ENCODE assay signal across 32 mouse cellular contexts in the genomic region with DNA sequence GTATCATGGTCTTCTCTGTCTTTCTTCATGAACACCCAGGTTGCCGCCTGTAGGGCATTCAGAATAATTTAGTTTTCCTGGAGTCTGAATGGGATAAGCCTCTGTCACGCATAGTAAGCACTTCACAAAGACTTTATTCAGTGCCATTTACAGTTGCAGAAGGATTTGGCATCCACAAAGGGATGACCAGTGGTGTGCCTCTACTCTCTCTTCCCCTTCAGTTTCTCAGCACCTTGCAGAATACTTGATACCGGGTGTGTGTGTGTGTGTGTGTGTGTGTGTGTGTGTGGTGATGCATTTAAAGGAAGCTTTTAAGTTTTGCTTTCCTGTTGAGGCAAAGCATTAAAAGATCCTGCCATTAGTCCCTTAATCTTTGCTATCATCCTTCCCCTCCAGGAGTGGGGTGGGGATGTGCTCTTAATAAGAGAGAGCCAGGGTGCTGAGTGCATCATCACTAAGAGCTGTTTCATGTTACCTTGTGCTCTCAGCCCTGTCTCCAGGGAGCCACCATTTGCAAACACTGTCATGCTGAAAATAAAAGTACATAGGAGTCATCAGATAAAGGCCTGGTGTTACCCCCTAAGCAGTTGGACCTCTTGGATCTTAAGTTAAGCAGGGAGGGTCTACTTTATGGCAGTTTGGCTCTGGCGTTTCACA.
DNase-seq lines count a peak whose midpoint lies in the region; ATAC-seq and TF ChIP-seq lines count a peak whose summit lies in the region.
"Had no signal": no experiment of that assay in that cellular context is flagged by ENCODE, and none has a peak within 500 bp of the region (broad histone marks: within the 10 kb centered on the region; RNA-seq: fewer than 3 reads in every experiment).

No protein-coding gene starts in this region.

- no peak for TF ChIP-seq CTCF in heart, postnatal 0 days (IDR thresholded peaks at IDR 0.05; ENCODE audit: low read depth)

- no peak for TF ChIP-seq EP300 in heart, postnatal 0 days (IDR thresholded peaks at IDR 0.05; ENCODE audit: low read depth)

- ATAC-seq in heart, postnatal 0 days (ENCODE audit: insufficient read depth, low read depth), result no peak
- 0 out of 2 replicates have a peak, but pooled peaks have one; percentile 47 for ATAC-seq in midbrain, embryonic 12.5 days (ENCODE audit: low FRiP score, low read depth)
- ATAC-seq in midbrain, embryonic 16.5 days, result no peak
- peak; percentile 42 for ATAC-seq in midbrain, embryonic 15.5 days (replicated peaks)
- no peak for ATAC-seq in liver, embryonic 11.5 days (replicated peaks; ENCODE audit: low FRiP score)
- no peak for ATAC-seq in forebrain, embryonic 13.5 days
- ATAC-seq: activated CD4-positive, CD25-positive, alpha-beta regulatory T cell, adult 4 months; forebrain, embryonic 16.5 days; inflammation-experienced regulatory T-cells, adult 6 months; liver, embryonic 12.5 days; liver, postnatal 0 days had no signal

- no peak overlapping the region for H3K9ac ChIP-seq in heart, postnatal 0 days (replicated peaks; ENCODE audit: low read depth, low read length)
- no peak overlapping the region for H3K9ac ChIP-seq in midbrain, embryonic 12.5 days (replicated peaks)
- no peak overlapping the region for H3K9ac ChIP-seq in midbrain, embryonic 16.5 days (ENCODE audit: low read depth, low read length)
- H3K9ac ChIP-seq in midbrain, embryonic 15.5 days, result no peak overlapping the region
- H3K9ac ChIP-seq in liver, embryonic 11.5 days (ENCODE audit: low read depth, low read length), result no peak overlapping the region
- H3K9ac ChIP-seq in forebrain, embryonic 13.5 days, result no peak overlapping the region
- H3K9ac ChIP-seq: heart, embryonic 13.5 days; hindbrain, embryonic 14.5 days; limb, embryonic 13.5 days; liver, embryonic 12.5 days; liver, postnatal 0 days; neural tube, embryonic 12.5 days had no signal

- no peaks in the 10 kb centered on the region for H3K27me3 ChIP-seq in heart, postnatal 0 days (ENCODE audit: control insufficient read depth, insufficient read depth, low read length)
- H3K27me3 ChIP-seq in midbrain, embryonic 12.5 days, result no peaks in the 10 kb centered on the region
- no peaks in the 10 kb centered on the region for H3K27me3 ChIP-seq in midbrain, embryonic 16.5 days (ENCODE audit: control insufficient read depth, insufficient read depth, low read depth, low read length)
- H3K27me3 ChIP-seq in midbrain, embryonic 15.5 days (replicated peaks), result no peaks in the 10 kb centered on the region
- no peaks in the 10 kb centered on the region for H3K27me3 ChIP-seq in liver, embryonic 11.5 days (replicated peaks; ENCODE audit: control insufficient read depth, insufficient read depth, low read length)
- H3K27me3 ChIP-seq in forebrain, embryonic 13.5 days, result no peaks in the 10 kb centered on the region
- H3K27me3 ChIP-seq: heart, embryonic 13.5 days; limb, embryonic 13.5 days; liver, embryonic 12.5 days; megakaryocyte, embryonic 14.5 days; neural tube, embryonic 12.5 days had no signal

- 81% methylated on average over 4 of the region's 4 CpGs for WGBS in heart, postnatal 0 days
- 33% methylated on average over 4 of the region's 4 CpGs for WGBS in midbrain, embryonic 12.5 days
- 28% methylated on average over 4 of the region's 4 CpGs for WGBS in midbrain, embryonic 16.5 days
- WGBS in midbrain, embryonic 15.5 days, result 37% methylated on average over 4 of the region's 4 CpGs
- 81% methylated on average over 4 of the region's 4 CpGs for WGBS in liver, embryonic 11.5 days
- 50% methylated on average over 4 of the region's 4 CpGs for WGBS in forebrain, embryonic 13.5 days

- no peaks in the 10 kb centered on the region for H3K36me3 ChIP-seq in heart, postnatal 0 days (replicated peaks; ENCODE audit: control insufficient read depth, insufficient read depth, low read length)
- H3K36me3 ChIP-seq in midbrain, embryonic 12.5 days, result no peaks in the 10 kb centered on the region
- no peaks in the 10 kb centered on the region for H3K36me3 ChIP-seq in midbrain, embryonic 16.5 days (ENCODE audit: control insufficient read depth, insufficient read depth, low read length)
- H3K36me3 ChIP-seq in midbrain, embryonic 15.5 days (replicated peaks), result no peaks in the 10 kb centered on the region
- H3K36me3 ChIP-seq in liver, embryonic 11.5 days (ENCODE audit: control insufficient read depth, insufficient read depth, low read length), result no peaks in the 10 kb centered on the region
- no peaks in the 10 kb centered on the region for H3K36me3 ChIP-seq in forebrain, embryonic 13.5 days (ENCODE audit: poor library complexity, severe bottlenecking)
- H3K36me3 ChIP-seq: heart, embryonic 13.5 days; limb, embryonic 13.5 days; liver, embryonic 12.5 days; neural tube, embryonic 12.5 days had no signal

- DNase-seq in heart, postnatal 0 days (ENCODE audit: low spot score), result peak; percentile 4
- DNase-seq in heart, adult 18-20 months, result no peak
- peak; percentile 9 for DNase-seq in R1 (ENCODE audit: low read depth, low spot score)
- no peak for DNase-seq in liver, embryonic 11.5 days (ENCODE audit: low spot score)
- DNase-seq: adrenal gland, adult 2 months; adrenal gland, postnatal 36 days; cerebellum, adult 2 months; cerebellum, postnatal 14 days; gastrocnemius, adult 2 months; gastrocnemius, postnatal 36 days; kidney, adult 11 months; kidney, postnatal 14 days; liver, postnatal 0 days; lung, postnatal 36 days; right cerebral cortex, adult 18-20 months; spleen, adult 18-20 months; thymus, adult 18-20 months; thymus, postnatal 25 days had no signal

- H3K4me2 ChIP-seq in heart, postnatal 0 days (ENCODE audit: low read depth, low read length), result no peak overlapping the region
- H3K4me2 ChIP-seq in midbrain, embryonic 12.5 days (replicated peaks), result no peak overlapping the region
- no peak overlapping the region for H3K4me2 ChIP-seq in midbrain, embryonic 16.5 days (ENCODE audit: low read length)
- H3K4me2 ChIP-seq in midbrain, embryonic 15.5 days, result no peak overlapping the region
- no peak overlapping the region for H3K4me2 ChIP-seq in liver, embryonic 11.5 days
- H3K4me2 ChIP-seq in forebrain, embryonic 13.5 days, result no peak overlapping the region
- H3K4me2 ChIP-seq: heart, embryonic 13.5 days; hindbrain, embryonic 14.5 days; limb, embryonic 13.5 days; liver, embryonic 12.5 days; neural tube, embryonic 12.5 days had no signal

- no peaks in the 10 kb centered on the region for H3K4me1 ChIP-seq in heart, postnatal 0 days (ENCODE audit: control insufficient read depth, insufficient read depth)
- H3K4me1 ChIP-seq in midbrain, embryonic 12.5 days, result peaks cover 6% of the 10 kb centered on the region; the same call in 1 of the 2 replicates
- H3K4me1 ChIP-seq in midbrain, embryonic 16.5 days (ENCODE audit: control insufficient read depth, insufficient read depth, low read length), result 0 out of 2 replicates have a peak, but pooled peaks cover 2% of the 10 kb centered on the region
- no peaks in the 10 kb centered on the region for H3K4me1 ChIP-seq in midbrain, embryonic 15.5 days
- no peaks in the 10 kb centered on the region for H3K4me1 ChIP-seq in liver, embryonic 11.5 days (replicated peaks; ENCODE audit: control insufficient read depth, insufficient read depth, low read length)
- 0 out of 2 replicates have a peak, but pooled peaks cover 4% of the 10 kb centered on the region for H3K4me1 ChIP-seq in forebrain, embryonic 13.5 days
- H3K4me1 ChIP-seq: limb, embryonic 13.5 days; liver, embryonic 12.5 days; neural tube, embryonic 12.5 days had no signal

- no peak overlapping the region for H3K27ac ChIP-seq in heart, postnatal 0 days (ENCODE audit: low read depth)
- no peak overlapping the region for H3K27ac ChIP-seq in midbrain, embryonic 12.5 days (replicated peaks)
- H3K27ac ChIP-seq in midbrain, embryonic 16.5 days (ENCODE audit: low read length), result no peak overlapping the region
- no peak overlapping the region for H3K27ac ChIP-seq in midbrain, embryonic 15.5 days
- H3K27ac ChIP-seq in liver, embryonic 11.5 days (ENCODE audit: low read depth, low read length), result no peak overlapping the region
- H3K27ac ChIP-seq in forebrain, embryonic 13.5 days, result no peak overlapping the region
- H3K27ac ChIP-seq: gastrocnemius, adult 2 months; heart, embryonic 13.5 days; hindbrain, embryonic 14.5 days; limb, embryonic 13.5 days; liver, embryonic 12.5 days; neural tube, embryonic 12.5 days; stomach, postnatal 0 days had no signal

- H3K9me3 ChIP-seq in heart, postnatal 0 days (replicated peaks; ENCODE audit: control insufficient read depth, low read length), result no peaks in the 10 kb centered on the region
- H3K9me3 ChIP-seq in midbrain, embryonic 12.5 days, result no peaks in the 10 kb centered on the region
- no peaks in the 10 kb centered on the region for H3K9me3 ChIP-seq in midbrain, embryonic 16.5 days (replicated peaks; ENCODE audit: control insufficient read depth, low read length, poor library complexity, severe bottlenecking)
- no peaks in the 10 kb centered on the region for H3K9me3 ChIP-seq in midbrain, embryonic 15.5 days
- H3K9me3 ChIP-seq in liver, embryonic 11.5 days (ENCODE audit: control insufficient read depth, low read length), result no peaks in the 10 kb centered on the region
- no peaks in the 10 kb centered on the region for H3K9me3 ChIP-seq in forebrain, embryonic 13.5 days (replicated peaks)
- H3K9me3 ChIP-seq: heart, embryonic 13.5 days; limb, embryonic 13.5 days; liver, embryonic 12.5 days; megakaryocyte, embryonic 14.5 days; neural tube, embryonic 12.5 days had no signal

- no peak overlapping the region for H3K4me3 ChIP-seq in heart, postnatal 0 days (ENCODE audit: low read depth, low read length)
- H3K4me3 ChIP-seq in midbrain, embryonic 12.5 days, result no peak overlapping the region
- no peak overlapping the region for H3K4me3 ChIP-seq in midbrain, embryonic 16.5 days (ENCODE audit: low read depth, low read length)
- no peak overlapping the region for H3K4me3 ChIP-seq in midbrain, embryonic 15.5 days
- no peak overlapping the region for H3K4me3 ChIP-seq in liver, embryonic 11.5 days (ENCODE audit: low read depth, low read length)
- H3K4me3 ChIP-seq in forebrain, embryonic 13.5 days, result no peak overlapping the region
- H3K4me3 ChIP-seq: gastrocnemius, adult 2 months; heart, embryonic 13.5 days; limb, embryonic 13.5 days; liver, embryonic 12.5 days; megakaryocyte, embryonic 14.5 days; neural tube, embryonic 12.5 days had no signal

Comparison
In these comparisons a context has a peak if more than half of its experiments do, and no peak if none do; other contexts are left out.
1. ATAC-seq: peak in midbrain, embryonic 12.5 days (single experiment) and midbrain, embryonic 15.5 days (single experiment); none in heart, postnatal 0 days (single experiment), midbrain, embryonic 16.5 days (single experiment), liver, embryonic 11.5 days (single experiment) and forebrain, embryonic 13.5 days (single experiment).
2. DNase-seq: peak in heart, postnatal 0 days (single experiment) and R1 (single experiment); none in heart, adult 18-20 months (0 of 2) and liver, embryonic 11.5 days (single experiment).